Mouse (Mus musculus) cerebellum, adult 11 months (tissue): ENCODE results near the gene Gm28047.

Experiments used
- DNase-seq: peaks from one replicate; pipeline ENCODE4 v3.0.0; 2022

Gm28047 gene

DNA sequence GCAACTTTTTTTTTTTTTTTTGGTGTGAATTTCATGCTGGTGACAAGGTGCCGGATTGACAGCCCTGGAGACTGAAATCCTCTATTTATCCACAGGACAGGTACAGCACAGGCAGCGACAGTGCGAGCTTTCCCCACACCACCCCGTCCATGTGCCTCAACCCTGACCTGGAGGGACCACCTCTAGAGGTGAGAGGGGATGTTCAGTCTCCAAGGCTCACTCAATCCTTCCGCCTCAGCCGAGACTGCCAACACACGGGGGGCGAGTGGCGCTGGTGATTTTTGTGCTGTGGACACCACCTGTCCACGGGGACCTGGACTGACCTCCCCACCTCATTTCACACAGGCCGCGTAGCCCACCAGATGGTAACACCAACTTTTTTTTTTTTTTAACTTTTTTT is 139.0 kb downstream of the Gm28047 start:
- DNase-seq, result no peak

DNA sequence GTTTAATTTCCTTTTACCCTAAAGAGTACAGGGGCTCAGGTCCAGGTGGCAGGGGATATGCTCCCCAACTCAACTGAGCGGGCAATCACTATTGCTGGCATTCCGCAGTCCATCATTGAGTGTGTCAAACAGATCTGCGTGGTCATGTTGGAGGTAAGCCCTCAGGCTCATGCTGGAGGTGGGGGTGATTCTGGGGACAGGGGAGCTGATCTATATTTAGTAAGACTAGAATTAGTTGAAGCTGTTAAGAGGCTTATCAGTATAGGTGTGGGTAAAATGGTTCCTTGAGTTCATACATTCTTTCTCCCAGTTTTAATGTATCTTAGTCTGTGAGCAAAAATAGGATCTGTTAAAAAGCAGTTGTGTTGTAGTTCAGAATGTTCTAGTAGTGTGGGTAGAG is 141.7 kb downstream of the Gm28047 start:
- DNase-seq, result no peak

DNA sequence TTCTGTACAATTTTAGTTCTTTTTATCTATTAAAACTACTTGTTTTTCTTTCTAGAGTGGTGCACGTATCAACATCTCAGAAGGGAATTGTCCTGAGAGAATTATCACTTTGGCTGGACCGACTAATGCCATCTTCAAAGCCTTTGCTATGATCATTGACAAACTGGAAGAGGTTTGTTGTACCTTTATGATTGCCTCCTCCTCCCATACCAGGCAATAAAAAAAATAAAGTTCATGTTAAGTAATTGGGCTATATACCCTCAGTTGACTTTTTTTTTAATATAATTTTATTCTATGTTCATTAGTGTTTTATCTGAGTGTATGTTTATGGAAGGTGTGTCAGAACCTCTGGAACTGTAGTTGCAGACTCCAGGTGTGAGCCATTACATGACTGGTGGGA is 150.3 kb downstream of the Gm28047 start:
- DNase-seq, result no peak
